Mouse (Mus musculus) MEL-GATA-1-ER (cell line): ENCODE measurements around the gene Nhsl1.
"Not testable (repeated sequence)": the region's sequence is repeated elsewhere in the genome, so short reads cannot be mapped to it uniquely, and the experiment has no call there.

ENCODE experiments used
- DNase-seq: peaks from one replicate; pipeline ENCODE4 v3.0.0-alpha.2; 2012; ENCODE audit warnings: low read depth; ENCODE audit errors: extremely low read depth

Gene Nhsl1

GRCm38 (mm10) chr10:18527766-18528165 is 209.0 kb downstream of the Nhsl1 start:
- no peak for DNase-seq

DNA sequence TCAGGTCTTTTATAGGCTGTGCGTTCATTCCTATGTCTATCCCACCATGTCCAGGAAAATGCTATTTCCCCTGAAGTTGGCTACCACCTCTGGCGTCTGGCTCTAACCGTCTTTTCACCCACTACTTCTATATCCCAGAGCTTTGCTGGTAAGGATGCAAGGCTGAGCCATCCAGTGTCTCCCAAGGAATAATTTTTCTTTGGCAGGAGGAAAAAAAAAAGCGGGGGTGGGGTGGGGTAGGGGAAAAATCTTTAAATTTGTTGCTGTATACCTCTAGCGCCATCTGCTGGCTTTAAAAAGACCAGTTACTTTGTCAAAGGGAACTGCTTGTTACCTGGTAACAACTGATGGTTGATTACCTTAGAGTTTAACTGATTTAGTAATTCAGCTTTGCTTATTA is 209.7 kb downstream of the Nhsl1 start:
- DNase-seq: no peak

GRCm38 (mm10) chr10:18529177-18529576 is 210.4 kb downstream of the Nhsl1 start:
- no peak for DNase-seq

GRCm38 (mm10) chr10:18530161-18530560 is 211.4 kb downstream of the Nhsl1 start:
- no peak for DNase-seq

DNA sequence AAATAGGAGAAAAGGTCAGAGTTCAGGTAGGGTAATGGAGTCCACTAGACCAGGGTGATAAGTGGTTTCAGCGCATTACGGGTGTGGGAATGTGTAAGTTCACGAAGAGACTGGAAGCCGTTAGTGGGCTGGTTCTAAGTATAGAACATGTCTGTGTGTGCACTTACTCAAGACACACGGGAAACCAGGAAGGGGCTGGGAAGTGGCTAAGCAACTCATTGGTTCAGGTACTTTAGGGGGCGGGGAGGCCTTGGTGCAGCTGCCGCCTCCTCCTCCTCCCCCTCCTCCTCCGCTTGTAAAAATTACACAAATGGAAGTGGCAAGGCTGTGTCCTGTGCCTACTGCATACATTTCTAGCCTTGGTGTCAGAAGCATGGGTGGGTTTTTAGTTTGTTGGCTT is 213.5 kb downstream of the Nhsl1 start:
- DNase-seq: no peak

DNA sequence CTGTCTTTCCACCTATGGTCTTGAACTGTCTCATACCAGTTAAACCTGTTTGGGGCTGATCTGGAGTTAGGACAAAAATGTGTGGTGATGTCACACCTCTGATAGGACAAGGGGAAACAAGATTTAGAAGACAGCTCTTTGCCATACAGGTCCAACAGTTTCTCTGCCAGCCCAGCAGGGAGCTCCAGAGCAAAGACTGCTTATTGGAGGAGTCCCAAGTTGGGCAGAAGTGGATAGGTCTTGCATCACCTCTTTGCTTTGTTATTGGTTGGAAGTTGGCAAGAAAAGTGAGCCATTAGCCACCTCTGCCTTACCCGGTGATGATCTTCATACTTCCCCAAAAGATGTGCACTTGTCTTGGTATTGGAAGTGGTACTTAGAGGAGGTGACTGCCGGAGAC is 218.1 kb downstream of the Nhsl1 start:
- DNase-seq: no peak

- DNase-seq: no peak
Observed at GRCm38 (mm10) chr10:18545309-18545708, 226.5 kb downstream of the Nhsl1 start.

- DNase-seq: no peak
Observed at GRCm38 (mm10) chr10:18545813-18546235, 227.0 kb downstream of the Nhsl1 start, which contains the start of gene Hebp2. TSS of gene Hebp2 (minus strand) at chr10:18546076.

GRCm38 (mm10) chr10:18547381-18547780 is 228.6 kb downstream of the Nhsl1 start:
- DNase-seq: no peak

DNA sequence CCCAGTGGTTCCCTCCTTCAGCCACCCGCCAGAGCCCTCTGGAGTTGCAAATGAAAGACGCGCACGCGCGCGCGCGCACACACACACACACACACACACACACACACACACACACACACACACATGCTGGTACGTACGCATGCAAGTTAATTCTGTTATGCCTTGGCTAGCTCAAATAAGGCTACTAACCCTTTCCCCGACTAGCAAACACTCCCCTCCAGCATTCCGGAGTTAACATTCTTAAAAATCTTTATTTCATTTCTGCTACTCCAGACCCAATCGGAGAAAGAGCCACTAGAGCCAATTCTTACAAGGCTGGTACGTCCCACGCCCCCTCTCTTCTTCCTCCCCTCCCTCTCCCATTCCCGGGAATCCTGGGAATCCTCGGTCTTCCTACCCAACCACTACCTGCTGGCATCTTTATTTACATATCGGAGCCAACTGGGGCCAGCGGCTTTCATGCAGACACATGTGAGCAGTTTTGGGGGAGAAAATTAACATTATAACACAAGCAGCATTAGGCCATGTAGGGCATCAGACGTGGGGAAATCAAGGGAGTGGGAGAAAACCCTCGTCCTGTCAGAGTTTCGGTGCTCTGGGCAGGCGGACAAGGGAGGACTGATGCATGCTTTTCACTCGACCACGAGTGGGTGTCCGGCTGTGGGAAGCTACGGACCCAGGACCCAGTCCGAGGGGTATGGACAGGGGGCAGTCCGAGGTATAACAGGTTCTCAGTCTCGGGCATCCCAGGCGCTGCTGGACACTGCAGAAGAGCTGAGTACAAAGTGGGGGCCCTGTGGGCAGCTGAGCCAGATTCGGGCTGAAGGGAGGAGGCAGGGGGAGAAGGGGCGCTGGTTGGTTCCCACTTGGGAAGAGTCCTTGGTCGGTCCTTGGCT is 230.8 kb downstream of the Nhsl1 start:
- no peak for DNase-seq

DNA sequence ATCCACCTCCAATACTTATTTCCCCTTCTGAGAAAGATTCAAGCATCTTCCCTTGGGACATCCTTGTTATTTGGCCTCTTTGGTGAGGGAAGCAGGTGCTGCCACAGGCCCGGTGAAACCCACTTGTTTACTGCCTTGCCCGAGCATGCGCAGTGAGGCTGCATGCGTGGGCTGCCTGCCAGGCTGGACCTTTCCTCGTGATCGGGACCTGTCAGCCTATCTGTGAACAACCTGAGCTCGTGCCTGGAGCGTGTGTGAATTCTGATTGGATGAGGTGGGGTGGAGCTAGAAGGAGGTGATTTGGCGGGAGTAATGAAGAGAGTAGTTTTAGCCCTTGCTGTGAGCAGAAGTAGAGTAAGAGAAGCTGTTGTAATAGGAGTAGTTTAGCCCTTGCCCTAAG is 240.3 kb downstream of the Nhsl1 start:
- not testable (repeated sequence) for DNase-seq

- DNase-seq: no peak
Observed at GRCm38 (mm10) chr10:18561445-18561844, 242.7 kb downstream of the Nhsl1 start.

GRCm38 (mm10) chr10:18562940-18563339 is 244.2 kb downstream of the Nhsl1 start:
- no peak for DNase-seq

- no peak for DNase-seq
Observed at GRCm38 (mm10) chr10:18572581-18572980, 253.8 kb downstream of the Nhsl1 start.
